ENCODE assay signal across 24 mouse cellular contexts in the genomic region with DNA sequence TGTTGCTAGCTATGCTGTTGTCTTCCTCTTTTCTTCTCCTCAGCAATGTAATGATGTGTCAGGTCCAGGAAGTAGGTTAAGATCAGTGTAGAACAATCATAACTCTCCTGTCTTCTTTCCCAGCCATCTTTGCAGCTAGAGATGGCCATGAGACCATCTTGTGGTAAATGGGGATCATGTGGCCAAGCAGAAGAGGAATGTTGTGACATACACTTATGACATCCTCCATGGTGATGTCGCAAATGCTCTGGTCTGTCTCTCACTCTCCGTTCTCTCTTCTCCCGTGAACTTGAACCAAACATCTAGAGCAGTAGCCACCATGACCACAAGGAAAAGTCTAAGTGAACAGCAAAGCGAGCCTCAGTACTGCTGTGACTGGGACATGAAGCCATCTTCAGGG. TPM values are rescaled to one million over a fixed set of nuclear protein-coding genes. Genes with fewer than 3 reads are reported as not detected.
DNase-seq lines count a peak whose midpoint lies in the region; ATAC-seq lines count a peak whose summit lies in the region.
"Had no signal": no experiment of that assay in that cellular context is flagged by ENCODE, and none has a peak within 500 bp of the region (broad histone marks: within the 10 kb centered on the region; RNA-seq: fewer than 3 reads in every experiment).

No protein-coding gene starts in this region.

- H3K4me3 ChIP-seq in midbrain, embryonic 11.5 days (ENCODE audit: low read depth, low read length): no peak overlapping the region
- H3K4me3 ChIP-seq in midbrain, embryonic 16.5 days (ENCODE audit: low read depth, low read length): no peak overlapping the region
- H3K4me3 ChIP-seq in megakaryocyte, embryonic 14.5 days (replicated peaks): peak overlapping the region; percentile 33
- H3K4me3 ChIP-seq: embryonic facial prominence, embryonic 15.5 days; erythroblast, embryonic 14.5 days; forebrain, embryonic 10.5 days; forebrain, embryonic 15.5 days; heart, adult 2 months; heart, embryonic 15.5 days; hindbrain, embryonic 10.5 days had no signal

- H3K27me3 ChIP-seq in midbrain, embryonic 11.5 days (ENCODE audit: control insufficient read depth, insufficient read depth, low read length): no peaks in the 10 kb centered on the region
- H3K27me3 ChIP-seq in midbrain, embryonic 16.5 days (ENCODE audit: control insufficient read depth, insufficient read depth, low read depth, low read length): peaks cover 15% of the 10 kb centered on the region
- H3K27me3 ChIP-seq in megakaryocyte, embryonic 14.5 days (replicated peaks): peaks cover 24% of the 10 kb centered on the region

- WGBS in midbrain, embryonic 11.5 days: 98% methylated on average over 4 of the region's 4 CpGs
- 92% methylated on average over 4 of the region's 4 CpGs for WGBS in midbrain, embryonic 16.5 days

- H3K9ac ChIP-seq in midbrain, embryonic 11.5 days (ENCODE audit: low read length): no peak overlapping the region
- no peak overlapping the region for H3K9ac ChIP-seq in midbrain, embryonic 16.5 days (ENCODE audit: low read depth, low read length)
- H3K9ac ChIP-seq: embryonic facial prominence, embryonic 15.5 days; forebrain, embryonic 15.5 days; heart, embryonic 15.5 days; hindbrain, embryonic 14.5 days had no signal

- H3K27ac ChIP-seq in midbrain, embryonic 11.5 days (ENCODE audit: low read depth, low read length): no peak overlapping the region
- H3K27ac ChIP-seq in midbrain, embryonic 16.5 days (ENCODE audit: low read length): no peak overlapping the region
- H3K27ac ChIP-seq: embryonic facial prominence, embryonic 15.5 days; forebrain, embryonic 10.5 days; forebrain, embryonic 15.5 days; heart, adult 2 months; heart, embryonic 15.5 days; hindbrain, embryonic 10.5 days; hindbrain, embryonic 14.5 days had no signal

- no peak overlapping the region for H3K4me2 ChIP-seq in midbrain, embryonic 11.5 days
- no peak overlapping the region for H3K4me2 ChIP-seq in midbrain, embryonic 16.5 days (ENCODE audit: low read length)
- H3K4me2 ChIP-seq: embryonic facial prominence, embryonic 15.5 days; forebrain, embryonic 15.5 days; heart, embryonic 11.5 days; heart, embryonic 15.5 days; hindbrain, embryonic 14.5 days had no signal

- no peaks in the 10 kb centered on the region for H3K36me3 ChIP-seq in midbrain, embryonic 11.5 days (ENCODE audit: control insufficient read depth, insufficient read depth, low read length)
- no peaks in the 10 kb centered on the region for H3K36me3 ChIP-seq in midbrain, embryonic 16.5 days (ENCODE audit: control insufficient read depth, insufficient read depth, low read length)
- no peaks in the 10 kb centered on the region for H3K36me3 ChIP-seq in megakaryocyte, embryonic 14.5 days (replicated peaks; ENCODE audit: low read length)
- H3K36me3 ChIP-seq: embryonic facial prominence, embryonic 15.5 days; forebrain, embryonic 10.5 days; forebrain, embryonic 15.5 days; heart, embryonic 15.5 days; hindbrain, embryonic 10.5 days had no signal

- no peaks in the 10 kb centered on the region for H3K9me3 ChIP-seq in midbrain, embryonic 11.5 days (ENCODE audit: control insufficient read depth, low read length)
- no peaks in the 10 kb centered on the region for H3K9me3 ChIP-seq in midbrain, embryonic 16.5 days (replicated peaks; ENCODE audit: control insufficient read depth, low read length, poor library complexity, severe bottlenecking)
- H3K9me3 ChIP-seq in megakaryocyte, embryonic 14.5 days: no peaks in the 10 kb centered on the region
- H3K9me3 ChIP-seq: embryonic facial prominence, embryonic 15.5 days; forebrain, embryonic 10.5 days; forebrain, embryonic 15.5 days; heart, embryonic 15.5 days; hindbrain, embryonic 10.5 days had no signal

- no peak for ATAC-seq in midbrain, embryonic 11.5 days (ENCODE audit: low FRiP score)
- no peak for ATAC-seq in midbrain, embryonic 16.5 days
- ATAC-seq: forebrain, embryonic 15.5 days had no signal

- peak; percentile 15 for DNase-seq in heart, adult 11 months
- no peak for DNase-seq in heart, postnatal 14 days
- DNase-seq in midbrain, embryonic 11.5 days (ENCODE audit: low spot score, missing footprints): peak; percentile 82
- no peak for DNase-seq in thymus, postnatal 25 days
- DNase-seq in Muller cell, postnatal 12 days (ENCODE audit: inconsistent ontology term): no peak
- no peak for DNase-seq in thymus, postnatal 4 days
- DNase-seq: adrenal gland, adult 2 months; adrenal gland, postnatal 25 days; cerebellum, adult 2 months; cerebellum, postnatal 10 days; embryo, embryonic 11 days; gastrocnemius, postnatal 36 days; heart, adult 2 months had no signal

- H3K4me1 ChIP-seq in midbrain, embryonic 11.5 days (ENCODE audit: control insufficient read depth, insufficient read depth, low read length): no peaks in the 10 kb centered on the region; the same call in 1 of the 2 replicates
- peaks cover 9% of the 10 kb centered on the region for H3K4me1 ChIP-seq in midbrain, embryonic 16.5 days (ENCODE audit: control insufficient read depth, insufficient read depth, low read length)
- H3K4me1 ChIP-seq in megakaryocyte, embryonic 14.5 days: peaks cover 42% of the 10 kb centered on the region

- intact Hi-C loops in heart, postnatal 14 days (cut with DNase I): no loop called here

RNA-seq across cellular contexts. Expression of gene Zfp503, which starts 10.2 kb away (rescaled TPM):
- 1 to 10 TPM; 1.8 to 2.6 TPM for total RNA-seq in heart, postnatal 14 days (2021)
- 6.2 and 7.5 TPM in 2 replicates for polyA plus RNA-seq in midbrain, embryonic 11.5 days (2014; fragmentation: Nextera tagmentation; extraction: Ambion mirVana)
- 4.0 and 4.4 TPM in 2 replicates for polyA plus RNA-seq in midbrain, embryonic 16.5 days (2015; fragmentation: Nextera tagmentation; extraction: Ambion mirVana)
- polyA plus RNA-seq in megakaryocyte, embryonic 14.5 days (2012; ENCODE audit: insufficient read depth, low replicate concordance): 0.77 and 1.3 TPM in 2 replicates

RNA-seq across cellular contexts. Expression of gene Lrmda, which starts 19.9 kb away (rescaled TPM):
- 1 to 10 TPM in 1 of 2 experiments, under 1 TPM in 1; 0.76 to 1.0 TPM for total RNA-seq in heart, postnatal 14 days (2021)
- polyA plus RNA-seq in midbrain, embryonic 11.5 days (2014; fragmentation: Nextera tagmentation; extraction: Ambion mirVana): 0.23 and 0.34 TPM in 2 replicates
- 0.34 TPM in 1 of 2 replicates, not detected in the other for polyA plus RNA-seq in midbrain, embryonic 16.5 days (2015; fragmentation: Nextera tagmentation; extraction: Ambion mirVana)
- polyA plus RNA-seq in megakaryocyte, embryonic 14.5 days (2012; ENCODE audit: insufficient read depth, low replicate concordance): 7.1 and 12.7 TPM in 2 replicates
- polyA plus RNA-seq: C2C12; erythroblast, embryonic 14.5 days had no signal

Comparison
In these comparisons a context has a peak if more than half of its experiments do, and no peak if none do; other contexts are left out.
1. DNase-seq: peak in heart, adult 11 months (single experiment) and midbrain, embryonic 11.5 days (single experiment); none in heart, postnatal 14 days (0 of 2), thymus, postnatal 25 days (single experiment), Muller cell, postnatal 12 days (single experiment) and thymus, postnatal 4 days (single experiment).